Mouse (Mus musculus) c-Kit-negative CD71-positive TER-119-positive erythroid progenitor cells, embryonic 14.5 days (primary cell): ENCODE results near the gene Dlgap1.
"Not testable (repeated sequence)": the region's sequence is repeated elsewhere in the genome, so short reads cannot be mapped to it uniquely, and the experiment has no call there.

Source experiments
- DNase-seq: peaks from one replicate; pipeline ENCODE4 v3.0.0-alpha.2; 2013; ENCODE audit warnings: low read depth, low spot score

The Dlgap1 gene

DNA sequence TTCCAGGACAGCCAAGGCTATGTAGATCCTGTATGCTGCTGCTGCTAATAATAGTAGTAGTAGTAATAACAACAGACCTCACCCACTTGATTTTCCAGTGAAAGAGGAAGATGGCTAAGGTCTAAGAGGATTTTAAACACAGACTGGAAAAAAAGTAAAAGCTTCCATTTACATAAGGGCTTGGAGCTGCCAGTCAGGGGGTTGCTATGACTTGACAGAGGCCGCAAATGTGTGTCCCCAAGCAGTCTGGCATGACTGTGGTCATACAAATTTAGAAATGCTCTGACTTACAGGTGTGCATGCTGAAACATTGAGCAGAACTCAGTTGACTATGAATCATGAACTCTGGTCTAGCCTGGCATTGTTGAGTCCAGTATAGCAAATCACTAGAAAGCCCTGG is 839.0 kb downstream of the Dlgap1 start:
- DNase-seq, result no peak

DNA sequence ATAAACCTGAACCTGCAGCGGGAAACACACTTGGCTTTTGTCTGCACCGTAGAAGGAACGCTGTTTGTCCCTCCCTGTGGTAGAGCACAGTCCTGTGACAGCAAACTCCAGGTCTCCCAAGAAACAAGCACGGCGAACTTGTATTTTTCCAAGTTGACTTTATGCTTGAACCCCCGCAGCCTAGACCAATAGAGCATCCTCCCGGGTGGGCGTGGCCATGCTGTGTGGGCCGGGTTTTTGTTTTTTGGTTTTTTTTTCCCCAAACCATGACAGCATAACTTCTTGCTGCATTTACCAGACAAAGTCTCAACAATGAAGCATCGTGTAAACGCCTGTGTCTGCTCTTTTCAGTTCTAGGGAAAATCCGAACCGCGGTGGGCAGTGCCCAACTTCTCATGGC is 840.0 kb downstream of the Dlgap1 start:
- DNase-seq, result no peak

DNA sequence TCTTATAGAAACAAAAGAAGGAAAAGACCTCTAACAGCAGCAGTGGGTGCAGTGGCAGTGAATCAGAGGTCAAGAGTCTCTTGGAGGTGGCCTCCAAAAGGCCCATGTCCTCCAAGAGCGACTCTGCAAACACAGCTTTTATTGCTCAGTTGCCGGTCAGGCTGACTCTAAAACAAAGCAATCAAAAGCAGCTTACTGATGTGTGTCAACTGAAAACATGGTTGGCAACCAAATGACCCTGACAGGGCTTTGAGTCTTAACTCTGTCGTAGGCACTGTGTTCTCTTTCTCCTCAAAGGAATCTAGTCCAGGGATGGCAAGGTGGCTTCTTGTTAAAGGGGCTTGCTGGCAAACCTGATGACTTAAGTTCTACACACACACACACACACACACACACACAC is 840.9 kb downstream of the Dlgap1 start:
- DNase-seq, result no peak

DNA sequence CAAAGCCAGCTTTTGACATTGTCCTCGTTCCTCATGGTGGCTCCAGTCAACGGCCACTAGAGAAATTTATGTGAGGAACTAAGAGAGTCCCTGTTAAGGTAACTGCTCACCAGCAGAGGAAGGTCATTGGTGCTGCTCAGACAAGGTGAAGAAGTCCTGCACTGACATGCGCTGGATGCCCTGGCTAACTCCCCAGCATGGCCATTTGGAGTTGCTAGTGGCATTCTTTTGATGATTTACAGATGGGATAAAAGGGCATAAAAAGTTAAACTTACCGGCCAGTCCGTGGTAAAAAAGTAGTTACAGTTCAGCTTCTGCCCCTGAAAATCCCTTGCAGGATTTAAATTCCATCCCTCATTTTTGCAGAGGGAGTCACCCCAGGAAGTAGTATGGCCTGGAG is 841.9 kb downstream of the Dlgap1 start:
- DNase-seq, result no peak

DNA sequence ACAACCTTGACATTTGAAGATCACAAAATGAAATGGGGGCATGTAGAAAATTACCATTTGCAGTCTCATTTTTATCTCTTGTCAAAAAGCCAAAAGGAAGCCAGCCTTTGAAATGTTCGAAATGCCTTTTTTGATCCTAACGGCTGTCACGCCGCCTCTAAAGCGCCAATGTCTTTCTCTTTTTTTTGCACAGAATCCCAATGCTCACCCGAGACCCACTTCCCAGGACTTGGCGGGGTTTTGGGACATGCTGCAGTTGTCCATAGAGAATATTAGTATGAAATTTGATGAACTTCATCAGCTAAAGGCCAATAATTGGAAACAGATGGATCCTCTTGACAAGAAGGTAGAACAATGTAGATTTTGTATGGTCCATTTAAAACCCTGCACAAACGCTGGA is 846.1 kb downstream of the Dlgap1 start:
- no peak for DNase-seq

DNA sequence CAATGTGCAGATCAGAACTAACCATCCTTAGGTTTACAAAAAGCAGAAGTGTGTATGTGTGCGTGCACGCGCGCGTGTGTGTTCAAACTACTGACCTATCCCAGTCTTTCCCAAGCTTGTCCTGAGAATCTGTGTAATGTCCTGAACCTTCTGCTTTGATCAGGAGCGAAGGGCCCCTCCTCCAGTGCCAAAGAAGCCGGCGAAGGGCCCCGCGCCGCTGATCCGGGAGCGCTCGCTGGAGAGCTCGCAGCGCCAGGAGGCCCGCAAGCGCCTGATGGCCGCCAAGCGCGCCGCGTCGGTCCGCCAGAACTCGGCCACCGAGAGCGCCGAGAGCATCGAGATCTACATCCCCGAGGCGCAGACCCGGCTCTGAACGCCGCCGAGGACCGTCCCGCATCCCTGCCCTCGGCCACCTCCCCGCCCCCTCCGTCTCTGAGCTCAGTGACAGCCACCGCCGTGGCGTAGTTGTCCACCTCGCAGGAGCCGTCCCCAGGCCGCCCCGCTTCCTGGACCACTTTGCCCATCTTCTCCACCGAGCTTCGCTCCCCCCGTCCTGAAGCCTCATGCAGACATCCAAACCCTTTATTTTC is 849.1 kb downstream of the Dlgap1 start:
- DNase-seq, result no peak

DNA sequence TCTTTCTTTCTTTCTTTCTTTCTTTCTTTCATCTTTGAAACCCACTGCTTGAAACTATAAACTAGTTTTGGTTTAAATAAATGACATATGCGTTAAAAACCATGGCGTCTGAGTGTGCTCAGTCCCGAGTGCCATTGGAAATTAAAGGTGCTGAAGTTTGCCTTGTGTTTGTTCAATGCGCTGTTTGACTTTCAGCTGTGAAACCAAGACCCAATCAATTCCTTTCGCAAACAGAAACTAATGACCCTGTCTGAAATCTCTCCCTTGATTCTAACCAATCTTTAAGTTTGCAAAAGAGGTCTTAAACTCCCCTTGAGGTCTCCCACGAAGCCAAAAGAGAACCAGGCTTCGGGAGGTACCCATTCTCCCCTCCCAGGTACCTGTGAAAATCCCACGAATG is 854.2 kb downstream of the Dlgap1 start:
- DNase-seq, result no peak

DNA sequence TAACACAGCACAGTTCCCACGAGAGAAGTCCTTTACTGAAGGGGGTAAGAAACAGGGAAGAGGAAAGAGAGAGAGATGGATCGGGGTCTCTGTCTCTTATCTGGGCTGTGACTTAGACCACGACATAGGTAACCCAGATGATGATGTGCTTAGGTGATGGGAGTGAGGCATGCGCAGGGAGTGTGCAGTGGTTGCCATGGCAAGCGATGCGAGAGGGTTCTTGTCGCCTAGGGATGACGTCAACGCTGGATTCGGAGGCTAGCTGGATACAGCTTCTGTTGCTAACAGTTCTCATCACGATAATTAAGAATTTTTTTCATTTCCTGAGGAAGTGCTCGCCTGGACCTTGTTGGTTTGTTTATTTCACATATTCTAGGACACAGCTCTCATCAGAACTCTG is 857.4 kb downstream of the Dlgap1 start:
- no peak for DNase-seq

DNA sequence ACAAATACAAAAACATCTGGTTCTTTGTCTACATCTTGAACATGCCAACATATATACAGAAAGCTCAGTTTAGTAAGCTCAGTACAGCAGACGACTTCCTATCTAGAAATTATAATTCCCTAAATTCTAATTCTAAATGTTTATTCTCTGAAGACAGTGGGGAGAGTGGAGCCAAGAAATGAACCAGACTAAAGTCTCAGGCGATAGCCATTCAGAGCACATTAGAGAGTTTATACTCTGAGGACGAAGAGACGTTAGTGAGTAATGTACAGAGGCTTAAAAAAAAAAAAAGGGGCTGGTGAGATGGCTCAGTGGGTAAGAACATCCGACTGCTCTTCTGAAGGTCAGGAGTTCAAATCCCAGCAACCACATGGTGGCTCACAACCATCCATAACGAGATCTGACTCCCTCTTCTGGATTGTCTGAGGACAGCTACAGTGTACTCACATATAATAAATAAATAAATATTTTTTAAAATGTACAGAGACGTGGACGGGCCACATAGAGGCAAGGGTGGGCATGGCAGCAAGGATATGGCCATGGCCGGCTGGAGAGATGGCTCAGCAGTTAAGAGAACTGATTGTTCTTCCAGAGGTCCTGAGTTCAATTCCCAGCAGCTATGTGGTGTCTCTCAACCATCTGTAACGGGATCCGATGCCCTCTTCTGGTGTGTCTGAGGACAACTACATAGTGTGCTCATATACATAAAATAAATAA is 858.7 kb downstream of the Dlgap1 start:
- DNase-seq, result not testable (repeated sequence)

DNA sequence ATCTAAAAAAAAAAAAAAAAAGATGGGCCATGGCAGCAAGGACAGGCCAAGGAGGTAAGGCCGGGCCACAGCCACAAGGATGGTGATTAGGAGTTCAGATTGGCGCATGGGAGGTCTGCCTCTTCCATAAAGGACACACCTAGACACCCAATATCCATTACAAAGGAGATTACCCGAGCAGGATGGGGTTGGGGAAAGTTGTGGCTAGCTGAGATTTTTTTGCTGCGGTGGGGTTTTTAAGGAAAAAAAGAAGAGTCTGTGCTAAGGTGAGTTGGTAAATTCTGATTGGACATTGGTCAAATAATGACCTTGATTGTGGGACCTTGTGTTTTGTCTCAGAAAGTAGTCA is 859.3 kb downstream of the Dlgap1 start:
- DNase-seq, result no peak

DNA sequence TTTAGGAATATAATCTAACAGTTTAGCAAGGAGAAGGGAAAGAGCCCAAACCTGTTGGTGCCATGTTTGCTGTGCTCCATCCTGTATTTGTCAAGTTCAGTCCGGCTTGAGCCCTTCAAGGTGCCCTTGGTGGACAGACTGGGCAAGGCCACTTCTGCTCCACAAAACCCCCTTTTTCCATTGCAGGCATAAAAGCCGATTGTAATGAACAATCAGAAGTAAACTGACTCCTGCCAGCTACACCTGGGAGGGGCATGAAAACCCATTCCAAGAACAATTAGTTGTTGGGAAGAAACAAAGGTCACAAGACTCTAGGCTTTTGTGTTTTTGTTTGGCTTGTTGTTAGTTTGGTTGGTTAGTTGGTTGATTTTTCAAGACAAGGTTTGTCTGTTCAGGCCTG is 859.7 kb downstream of the Dlgap1 start:
- no peak for DNase-seq

DNA sequence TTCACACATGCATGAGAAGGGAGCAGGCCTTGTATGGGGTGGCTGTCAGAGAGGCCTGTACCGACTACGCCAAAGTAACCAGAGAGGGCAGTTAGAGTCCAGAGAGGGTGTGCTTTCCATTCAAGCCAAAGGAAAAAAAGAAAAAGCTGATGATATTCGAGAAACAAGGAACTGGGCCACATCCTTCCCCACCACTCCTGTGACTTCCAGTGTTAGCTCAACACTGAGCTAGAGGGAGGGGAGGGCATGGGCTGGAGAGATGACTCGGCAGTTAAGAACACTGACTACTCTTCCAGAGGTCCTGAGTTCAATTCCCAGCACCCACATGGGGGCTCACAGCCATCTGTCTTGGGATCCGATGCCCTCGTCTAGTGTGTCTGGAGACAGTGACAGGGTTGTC is 860.3 kb downstream of the Dlgap1 start:
- no peak for DNase-seq

DNA sequence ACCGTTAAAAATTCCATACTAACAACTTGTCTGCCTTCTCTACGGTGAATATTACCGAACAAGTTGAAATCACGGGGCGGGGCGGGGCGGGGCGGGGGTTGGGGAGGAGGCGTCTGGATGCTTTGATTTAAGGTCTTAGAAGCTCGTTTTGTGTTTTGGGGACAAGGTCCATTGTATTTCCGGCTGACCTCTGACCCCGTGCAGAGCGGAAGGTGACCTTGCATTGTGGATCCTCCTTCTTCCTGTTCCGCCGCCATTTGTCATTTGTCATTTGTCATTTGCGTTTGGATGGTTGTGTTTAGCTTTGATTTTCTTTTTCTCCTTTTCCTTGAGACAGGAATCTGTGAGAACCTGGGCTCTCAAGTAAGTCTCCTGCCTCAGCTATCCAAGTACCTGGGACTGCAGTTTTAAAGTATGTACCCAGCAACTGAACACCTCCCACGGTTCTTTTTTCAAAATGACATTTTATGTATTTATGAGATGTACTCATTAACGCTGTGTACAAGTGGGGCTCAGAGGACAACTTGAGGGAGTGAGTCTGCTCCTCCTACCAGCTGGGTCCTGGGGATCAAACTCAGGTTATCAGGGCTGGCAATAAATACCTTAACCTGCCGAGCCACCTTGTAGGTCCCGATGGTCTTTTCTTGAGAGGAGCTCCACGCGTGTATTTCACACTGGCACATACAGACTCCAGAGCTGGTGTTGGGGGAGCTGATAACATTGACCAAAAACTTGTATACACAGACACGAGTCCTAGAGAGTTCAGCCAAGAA is 861.3 kb downstream of the Dlgap1 start:
- DNase-seq, result no peak

DNA sequence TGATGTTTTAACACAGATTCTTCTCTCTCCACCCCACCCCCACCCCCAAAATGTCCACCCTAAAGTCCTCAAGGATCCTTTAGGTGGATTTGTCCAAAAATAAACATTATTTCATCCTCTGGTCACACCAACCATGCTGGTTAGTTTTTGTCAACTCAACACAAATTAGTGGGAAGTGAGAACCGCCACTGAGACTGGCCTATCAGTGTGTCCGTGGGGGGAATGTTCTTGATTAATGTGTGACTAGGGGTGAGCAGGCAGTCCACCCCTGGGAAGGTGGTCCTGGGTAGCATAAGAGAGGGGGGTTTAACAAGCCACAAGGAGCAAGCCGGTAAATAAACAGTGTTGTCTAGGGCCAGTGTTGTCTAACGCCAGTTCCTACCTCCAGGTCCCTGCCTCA is 862.7 kb downstream of the Dlgap1 start:
- no peak for DNase-seq

DNA sequence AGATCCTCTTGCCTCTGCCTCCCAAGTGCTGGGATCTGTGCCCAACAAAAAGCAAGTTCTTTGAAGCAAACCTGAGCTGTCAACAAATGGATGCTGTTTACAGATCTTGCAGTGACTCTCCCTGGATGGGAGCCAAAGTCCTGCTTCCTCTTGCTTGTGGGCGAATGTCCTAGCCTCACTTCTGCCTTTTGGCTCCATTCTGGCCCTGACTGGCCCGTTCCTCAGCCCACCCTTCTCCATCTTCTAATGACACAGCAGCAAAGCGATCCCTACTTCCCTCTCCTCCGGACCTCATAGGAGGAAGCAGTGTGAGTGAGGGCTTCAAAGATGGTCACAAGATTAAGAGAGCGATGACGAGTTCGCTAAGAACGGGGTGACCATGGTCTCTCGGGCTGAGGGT is 863.7 kb downstream of the Dlgap1 start:
- DNase-seq, result no peak

DNA sequence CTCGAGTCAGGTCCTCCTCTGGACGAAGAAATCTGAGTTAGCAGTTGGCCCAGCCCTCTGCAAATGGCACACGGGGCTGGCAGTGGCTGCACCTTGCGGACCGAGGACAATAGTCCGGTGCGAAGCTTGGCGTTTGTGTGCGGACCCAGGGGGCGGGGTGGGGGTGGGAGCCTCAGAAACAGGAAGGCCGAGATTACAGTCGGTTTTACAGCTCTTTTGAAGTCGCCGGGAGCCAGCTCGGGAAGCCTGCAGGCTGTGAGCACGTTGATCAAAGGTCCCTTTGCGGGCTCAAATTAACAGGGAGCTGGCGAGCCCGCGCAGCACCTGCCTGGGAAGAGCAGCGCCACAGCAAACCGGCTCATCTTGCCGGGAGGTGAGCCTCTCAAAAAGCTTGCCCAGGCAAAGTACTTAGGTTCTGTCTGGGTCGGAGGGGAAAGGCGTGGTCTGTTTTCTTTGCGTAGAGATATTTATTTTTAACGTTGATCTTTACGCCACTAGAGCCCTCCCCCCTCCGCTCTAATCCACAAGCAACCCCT is 865.6 kb downstream of the Dlgap1 start:
- DNase-seq, result no peak

DNA sequence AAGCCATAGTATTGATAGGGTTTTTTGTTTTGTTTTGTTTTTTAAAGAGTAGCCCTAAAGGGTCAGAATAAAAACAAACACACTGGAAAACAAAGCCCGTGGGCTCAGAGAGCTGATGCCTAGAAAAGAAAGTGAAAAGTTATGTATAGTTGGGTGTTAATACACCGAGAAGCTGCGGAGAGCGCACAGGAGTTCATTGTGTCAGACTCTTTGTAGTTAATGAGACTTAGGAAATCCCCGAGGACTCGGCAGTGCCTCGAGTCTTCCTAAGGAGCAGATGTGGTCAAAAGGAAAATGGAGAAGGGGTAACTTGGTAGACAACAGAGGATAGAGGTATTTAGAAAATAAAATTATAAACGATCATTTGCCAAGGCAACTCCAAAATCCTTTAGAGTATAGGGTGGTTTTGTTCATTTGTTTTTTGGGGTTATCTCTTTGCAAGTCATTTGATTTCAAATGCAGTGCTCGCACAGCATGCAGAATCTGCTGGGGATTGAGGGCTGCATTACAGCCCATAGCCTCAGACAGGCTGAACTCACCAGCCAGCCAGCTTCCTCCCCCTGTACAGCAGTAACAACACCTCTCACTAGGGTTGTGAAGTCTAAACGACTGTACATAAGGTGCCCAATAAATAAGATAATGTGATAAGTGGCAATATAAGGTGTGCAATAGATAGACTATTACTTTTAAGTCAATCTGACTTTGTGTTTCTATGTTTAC is 866.4 kb downstream of the Dlgap1 start:
- no peak for DNase-seq

DNA sequence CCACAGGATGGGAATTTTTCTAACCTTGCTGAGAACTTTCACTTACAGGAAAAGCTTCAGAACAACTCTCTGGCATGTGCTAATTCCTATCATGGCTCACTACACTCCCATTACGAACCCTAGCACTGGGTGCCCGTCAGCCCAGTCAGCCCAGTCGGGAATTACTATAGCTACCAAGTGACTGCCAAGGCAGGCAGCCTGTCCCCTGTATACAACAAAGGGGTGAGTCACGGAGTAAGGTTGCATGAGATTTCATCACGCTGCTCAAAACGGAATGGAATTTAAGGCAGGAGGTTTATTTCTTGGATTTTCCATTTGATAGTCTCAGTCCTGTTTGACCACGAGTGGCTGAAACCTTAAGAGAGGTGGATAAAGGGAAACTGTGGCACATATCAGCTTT is 867.9 kb downstream of the Dlgap1 start:
- DNase-seq, result no peak

DNA sequence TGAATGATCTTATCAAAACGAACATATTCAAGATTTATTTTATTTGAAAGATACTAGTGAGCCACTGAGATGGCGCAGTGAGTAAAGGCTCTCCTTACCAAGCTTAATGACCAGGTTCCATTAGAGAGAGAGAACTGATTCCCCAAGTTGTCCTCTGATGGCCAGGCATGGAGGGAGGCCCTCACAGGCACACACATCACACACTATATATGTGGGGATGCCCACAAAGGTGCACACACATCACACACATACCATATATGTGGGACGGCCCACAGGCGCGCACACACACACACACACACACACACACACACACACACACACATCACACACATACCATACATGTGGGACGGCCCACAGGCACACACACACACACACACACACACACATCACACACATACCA is 868.6 kb downstream of the Dlgap1 start:
- DNase-seq, result not testable (repeated sequence)

DNA sequence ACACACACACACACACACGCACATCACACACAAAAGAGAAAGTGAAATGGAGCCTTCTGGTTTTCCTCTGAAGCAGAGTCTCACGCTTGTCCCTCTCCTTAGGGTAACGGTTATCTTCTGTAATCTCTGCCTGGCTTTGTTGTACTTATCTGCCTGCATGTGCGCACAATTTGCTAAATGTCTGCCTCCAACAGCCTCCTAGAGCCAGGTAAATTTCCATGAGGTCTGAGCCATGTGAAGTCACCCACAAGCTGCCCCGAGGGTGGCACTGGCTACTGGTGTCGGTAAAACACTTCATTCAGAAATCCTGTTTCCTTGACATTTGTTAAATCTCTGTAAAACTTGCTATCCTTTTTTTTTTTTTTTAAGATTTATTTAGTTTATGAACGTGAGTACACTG is 869.2 kb downstream of the Dlgap1 start:
- no peak for DNase-seq

DNA sequence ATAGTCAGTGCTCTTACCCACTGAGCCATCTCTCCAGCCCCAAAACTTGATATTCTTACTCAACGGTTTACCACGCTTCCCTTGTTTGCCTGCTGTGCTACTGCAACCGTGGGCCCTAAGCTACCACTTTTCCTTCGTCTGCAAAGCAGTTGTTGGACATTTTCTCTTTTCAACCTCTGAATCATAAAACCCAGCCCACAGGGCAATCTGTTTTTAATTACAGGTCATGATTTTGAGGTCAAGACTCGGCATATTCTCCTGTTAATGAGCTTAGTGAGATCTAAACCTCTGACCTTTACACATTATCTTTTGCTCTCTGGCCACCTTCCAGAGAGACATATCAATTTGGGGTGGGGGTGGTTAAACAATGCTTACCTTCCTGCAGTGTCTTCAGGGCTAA is 869.7 kb downstream of the Dlgap1 start:
- no peak for DNase-seq

DNA sequence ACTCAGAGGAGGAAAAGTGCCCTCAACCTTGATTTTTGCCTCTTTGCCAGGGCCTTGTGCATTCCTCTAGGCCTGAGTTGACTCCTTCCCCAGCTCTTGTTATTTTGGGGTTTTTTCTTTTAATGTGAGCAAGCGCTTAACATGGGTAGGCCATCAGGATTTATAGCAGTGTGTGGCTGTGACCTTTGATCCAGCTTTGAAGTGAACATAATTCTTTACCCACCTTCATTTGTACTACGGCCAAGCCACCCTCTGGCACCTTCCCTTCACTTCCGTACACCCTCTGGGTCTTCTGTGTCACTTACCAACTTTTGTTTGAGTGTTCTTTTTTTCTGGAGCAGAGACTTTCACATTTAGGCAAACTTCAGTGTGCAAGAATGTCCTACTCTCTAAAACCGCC is 874.4 kb downstream of the Dlgap1 start:
- no peak for DNase-seq
